Mouse (Mus musculus): Measurements from ENCODE around the gene Sap30. TPM values are rescaled to one million over a fixed set of nuclear protein-coding genes. Genes with fewer than 3 reads are reported as not detected.
A peak's percentile ranks its signal among the peaks of the same experiment; 100 is the strongest.

The Sap30 gene
- total RNA-seq, 2 experiments from 2014 or later = 12.5 to 13.7 TPM

DNA sequence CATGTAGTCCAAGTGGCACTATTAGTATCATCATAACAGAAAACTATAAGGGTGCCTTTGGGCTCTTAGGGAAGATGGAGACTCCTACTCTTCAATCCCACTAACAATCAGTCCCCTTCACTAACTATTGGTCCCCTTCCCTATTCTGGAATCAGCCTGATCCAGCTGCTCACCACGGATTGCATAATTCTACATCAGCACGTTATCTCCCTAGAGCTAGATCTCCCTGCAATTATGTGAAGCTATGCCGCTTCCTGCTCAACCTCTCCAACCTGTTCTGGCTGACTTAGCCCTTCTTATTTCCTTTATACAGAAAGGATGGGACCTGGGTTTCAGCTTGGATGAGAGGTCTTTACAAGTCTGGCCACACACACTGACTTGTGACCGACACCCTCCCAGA lies 44.4 kb downstream of the Sap30 start:
- DNase-seq (ENCODE audit: low spot score in 2 of 2) = no peak

- no peak for DNase-seq (ENCODE audit: low spot score in 2 of 2)
Observed at GRCm38 (mm10) chr8:57441556-57441955, 46.1 kb downstream of the Sap30 start.

- no peak for DNase-seq (ENCODE audit: low spot score in 2 of 2)
Observed at GRCm38 (mm10) chr8:57441131-57441530, 46.5 kb downstream of the Sap30 start.

GRCm38 (mm10) chr8:57436437-57436796 lies 51.2 kb downstream of the Sap30 start:
- no peak for DNase-seq (ENCODE audit: low spot score in 2 of 2)

- DNase-seq (ENCODE audit: low spot score in 2 of 2) = peak; percentile 42 to 61
Observed at GRCm38 (mm10) chr8:57435768-57436436, 51.8 kb downstream of the Sap30 start.

- no peak for DNase-seq (ENCODE audit: low spot score in 2 of 2)
Observed at GRCm38 (mm10) chr8:57432802-57433201, 54.9 kb downstream of the Sap30 start.

Other genes with a start within 250 kb of the Sap30 start
- not detected for gene Hand2, start 166.9 kb downstream of the Sap30 start, total RNA-seq (2021)
- gene Scrg1, start 31.9 kb downstream of the Sap30 start, total RNA-seq (2021) = 10 to 100 TPM; 69.0 to 69.3 TPM
- 10 to 100 TPM; 16.5 to 19.3 TPM for gene Hmgb2, start 24.0 kb upstream of the Sap30 start, total RNA-seq (2021)
- 10 to 100 TPM; 11.7 to 11.8 TPM for gene Galnt7, start 165.2 kb upstream of the Sap30 start, total RNA-seq (2021)

Data from layer of hippocampus, postnatal 10 days (tissue).